Mouse (Mus musculus): ENCODE data around the gene Dcun1d1.

Dcun1d1 gene

DNA sequence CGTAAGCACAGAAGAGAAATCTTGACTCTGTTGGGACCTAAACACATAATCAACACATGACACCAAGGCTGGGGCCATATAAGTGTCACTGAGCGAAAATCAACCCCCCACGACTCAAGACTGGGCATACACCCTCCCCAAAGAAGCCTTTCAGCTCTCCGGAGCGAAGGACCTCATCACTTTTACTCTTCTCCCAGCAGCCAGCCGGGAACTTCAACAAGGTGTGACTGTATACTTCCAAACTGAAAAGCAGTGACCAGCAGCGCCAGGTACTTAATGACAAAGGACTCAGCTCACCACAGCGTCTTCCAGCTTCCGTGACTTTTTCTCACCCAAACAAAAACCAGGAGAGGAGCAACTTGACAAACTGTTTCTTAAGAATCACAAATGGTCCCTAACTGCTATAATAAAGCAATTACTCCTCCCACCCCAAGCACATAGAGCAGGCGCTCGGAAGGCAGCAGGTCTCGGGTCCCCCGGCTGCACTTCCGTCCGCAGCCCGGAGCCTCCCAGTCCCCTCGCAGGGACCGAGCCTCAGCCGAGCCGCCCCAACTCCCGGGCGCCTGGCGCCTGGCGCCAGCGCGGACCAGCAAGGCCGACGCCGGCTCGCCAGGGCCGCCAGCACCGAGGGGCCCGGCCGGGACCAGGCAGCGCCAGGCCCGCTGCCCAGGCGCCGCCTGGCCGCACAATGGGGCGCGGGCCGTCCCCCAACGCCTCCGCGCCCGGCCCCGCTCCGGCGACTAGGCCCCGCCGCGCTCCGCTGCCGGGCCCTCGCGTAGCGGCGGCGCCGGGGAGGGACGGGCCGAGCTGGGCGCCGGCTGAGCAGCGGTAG is 5.1 kb downstream of the Dcun1d1 start:
- in situ Hi-C loops (cut with MboI, MseI) = no loop called here

DNA sequence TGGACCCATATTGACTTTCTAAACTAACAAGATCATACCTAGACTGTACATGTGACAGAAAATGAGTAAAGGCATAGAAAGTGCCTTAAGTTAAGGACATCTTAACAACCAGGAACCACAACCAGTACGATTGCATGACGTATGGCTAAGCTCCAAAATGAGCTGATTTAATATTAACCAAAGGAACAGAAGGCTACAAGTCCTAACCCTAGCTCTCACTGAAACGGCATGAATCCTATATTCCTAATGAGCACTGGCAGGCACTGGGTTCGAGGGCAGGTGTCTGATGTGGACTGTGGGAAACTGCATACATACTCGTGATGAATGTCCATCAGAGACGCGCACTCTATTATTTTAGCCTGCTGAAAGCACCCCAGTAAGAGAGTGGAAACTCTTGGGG is 5.9 kb downstream of the Dcun1d1 start:
- in situ Hi-C loops (cut with MboI, MseI) = no loop called here

DNA sequence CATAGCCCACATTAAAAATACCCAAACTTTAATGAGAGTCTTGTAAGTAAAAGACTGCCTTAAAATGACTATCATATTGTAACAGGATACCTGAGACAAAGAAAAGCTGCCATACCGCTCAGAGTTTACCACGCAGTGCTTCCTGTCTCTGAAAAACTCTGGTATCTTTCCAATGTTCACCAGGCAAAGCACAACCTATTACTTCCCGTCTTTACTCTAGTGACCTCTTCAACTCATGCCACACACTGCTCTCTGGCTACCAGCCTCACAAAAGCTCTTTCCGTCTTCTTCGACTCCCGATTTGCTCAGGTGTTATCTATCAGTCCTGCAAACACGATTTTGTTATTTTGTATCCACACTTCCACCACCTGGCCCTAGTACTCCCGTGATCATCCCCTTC is 7.4 kb downstream of the Dcun1d1 start:
- in situ Hi-C loops (cut with MboI, MseI) = no loop called here

DNA sequence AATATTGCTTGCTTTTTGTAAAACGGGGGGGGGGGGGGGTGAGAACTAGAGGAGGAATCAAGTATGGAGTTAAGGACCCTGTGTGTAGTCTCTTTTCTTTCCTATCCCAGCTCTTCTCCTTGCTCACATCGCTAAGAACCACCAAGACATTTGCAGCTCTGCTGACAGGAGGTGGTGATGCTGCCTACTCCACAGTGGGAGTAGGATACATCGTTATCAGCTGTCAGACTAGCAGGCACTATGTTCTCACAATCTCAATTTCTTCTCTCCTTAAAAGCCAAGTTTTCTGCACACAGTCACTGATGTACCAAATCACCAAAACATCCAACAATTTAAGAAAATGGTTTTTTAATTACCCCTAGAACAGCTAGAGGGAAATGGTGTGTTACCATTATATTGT is 7.8 kb downstream of the Dcun1d1 start:
- in situ Hi-C loops (cut with MboI, MseI) = no loop called here

DNA sequence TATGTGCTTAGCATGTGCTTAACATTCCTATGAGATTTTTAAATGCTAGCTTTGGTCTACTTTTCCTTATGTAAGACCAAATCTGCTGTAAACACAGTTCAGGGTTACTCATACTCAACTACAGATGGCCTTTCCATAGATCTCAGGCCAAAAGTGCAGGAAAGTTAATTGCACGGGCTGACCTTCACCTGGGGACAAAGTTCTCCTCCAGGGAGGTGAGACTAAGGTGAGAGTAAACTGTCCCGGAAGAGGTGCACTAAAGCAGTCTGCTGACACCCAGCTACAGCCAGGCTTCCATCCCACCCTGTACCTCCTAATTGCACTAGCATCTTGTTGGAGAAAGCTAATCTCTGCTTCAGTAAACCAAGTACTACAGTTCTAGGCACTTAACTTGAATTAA is 11.4 kb downstream of the Dcun1d1 start:
- in situ Hi-C loops (cut with MboI, MseI) = no loop called here

DNA sequence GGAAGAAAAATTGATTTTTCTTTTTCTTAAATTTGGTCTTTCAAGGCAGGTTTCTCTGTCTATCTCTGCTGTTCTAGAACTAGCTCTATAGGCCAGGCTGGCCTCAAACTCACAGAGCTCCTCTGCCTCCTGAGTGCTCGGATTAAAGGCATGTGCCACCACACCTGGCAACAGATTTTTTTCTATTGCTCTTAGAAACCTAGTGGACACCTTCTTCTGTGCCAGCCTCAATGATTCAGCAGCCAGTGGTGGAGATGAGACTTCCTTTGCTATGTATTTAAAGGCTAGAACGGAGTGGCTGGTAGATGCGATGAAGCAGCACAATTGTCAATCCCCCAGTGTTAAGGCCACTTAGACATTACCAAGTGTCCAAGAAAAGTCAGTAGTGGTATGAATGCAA is 13.2 kb downstream of the Dcun1d1 start:
- in situ Hi-C loops (cut with MboI, MseI) = no loop called here

DNA sequence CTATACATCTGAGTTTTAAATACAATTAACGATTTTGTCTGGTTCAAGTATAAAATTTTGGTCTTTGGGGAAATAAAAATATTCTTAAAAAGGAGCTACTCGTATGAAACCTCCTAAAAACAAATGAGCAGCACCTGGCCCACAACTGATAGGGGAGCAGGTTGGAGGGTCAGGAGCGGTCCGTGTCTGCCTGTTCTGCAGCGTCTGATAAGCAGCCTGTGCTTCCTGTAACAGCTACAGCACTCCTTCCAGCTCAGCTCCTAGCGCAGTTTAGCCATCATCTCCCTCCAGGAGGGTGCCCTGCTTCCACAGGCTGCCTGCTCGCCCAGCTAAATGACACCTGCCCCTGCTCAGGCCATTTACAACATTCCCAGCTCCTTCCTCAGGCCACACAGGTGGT is 13.8 kb downstream of the Dcun1d1 start:
- in situ Hi-C loops (cut with MboI, MseI) = no loop called here

DNA sequence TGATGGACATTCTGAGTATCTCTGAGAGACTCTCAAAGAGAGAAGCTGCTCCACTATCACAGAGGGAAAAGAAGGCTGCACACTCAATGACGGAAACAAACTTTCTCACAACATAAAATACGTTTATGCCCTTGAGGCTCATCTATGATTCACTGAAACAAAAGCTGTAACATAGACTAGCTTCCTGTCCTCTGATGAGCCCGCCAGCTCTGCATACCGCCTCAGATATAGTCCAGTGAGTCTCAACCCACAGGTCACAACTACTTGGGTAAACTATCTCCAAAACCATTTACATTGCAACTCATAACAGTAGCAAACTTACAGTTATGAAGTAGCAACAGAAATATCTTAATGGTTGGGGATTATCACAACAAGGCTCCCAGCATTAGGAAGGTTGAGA is 14.7 kb downstream of the Dcun1d1 start:
- in situ Hi-C loops (cut with MboI, MseI) = no loop called here

DNA sequence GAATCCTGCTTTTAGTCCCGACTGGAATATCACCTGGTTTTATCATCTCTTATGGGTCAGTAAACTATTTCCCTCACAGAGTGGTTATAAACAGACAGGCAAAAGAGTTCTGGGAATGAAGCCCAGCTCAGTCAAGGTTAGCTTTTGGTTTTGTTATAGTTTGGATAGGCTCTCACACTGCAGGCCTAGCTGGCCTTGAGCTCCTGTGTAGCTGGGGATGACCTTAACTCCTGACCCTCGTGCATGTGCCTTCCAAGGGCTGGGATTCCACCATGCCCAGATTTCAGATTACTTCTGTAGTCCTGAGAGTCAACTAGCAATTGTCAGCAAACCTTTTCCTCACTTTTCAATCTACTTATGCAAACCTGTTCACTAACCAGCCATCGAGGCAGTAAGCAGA is 19.0 kb downstream of the Dcun1d1 start:
- in situ Hi-C loops (cut with MboI, MseI) = no loop called here

DNA sequence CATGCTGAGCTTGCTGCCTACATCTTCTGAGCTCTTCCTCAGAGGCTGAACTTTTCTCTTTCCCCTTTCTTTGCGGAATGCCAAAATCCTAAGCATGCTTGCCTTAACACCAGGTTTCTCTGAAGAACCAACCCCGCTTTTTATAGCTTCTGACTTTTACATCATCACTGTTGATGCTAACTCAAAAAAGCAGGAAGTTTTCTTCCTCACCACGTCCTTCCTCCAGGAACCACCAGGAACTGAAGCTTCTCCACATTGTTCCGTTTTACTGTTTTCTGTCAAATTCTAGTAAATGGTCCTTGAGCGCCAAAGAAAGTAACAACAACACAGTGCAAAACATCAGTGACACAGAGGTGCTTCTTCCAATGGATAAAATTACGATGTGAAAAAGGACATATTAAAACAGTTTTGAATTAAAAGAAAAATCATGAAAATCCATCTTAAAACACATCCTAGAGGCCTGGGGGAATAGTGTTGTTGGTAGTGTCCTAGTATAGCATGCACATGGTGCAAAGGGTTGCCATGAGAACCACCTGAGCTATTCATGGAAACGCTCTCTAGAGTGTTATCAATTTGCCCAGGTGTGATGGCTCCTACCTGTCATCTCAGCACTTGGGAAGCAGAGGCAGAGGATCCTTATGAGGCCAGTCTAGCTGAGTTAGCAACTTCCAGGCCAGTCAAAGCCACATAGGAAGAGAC is 28.1 kb downstream of the Dcun1d1 start:
- in situ Hi-C loops (cut with MboI, MseI) = no loop called here

DNA sequence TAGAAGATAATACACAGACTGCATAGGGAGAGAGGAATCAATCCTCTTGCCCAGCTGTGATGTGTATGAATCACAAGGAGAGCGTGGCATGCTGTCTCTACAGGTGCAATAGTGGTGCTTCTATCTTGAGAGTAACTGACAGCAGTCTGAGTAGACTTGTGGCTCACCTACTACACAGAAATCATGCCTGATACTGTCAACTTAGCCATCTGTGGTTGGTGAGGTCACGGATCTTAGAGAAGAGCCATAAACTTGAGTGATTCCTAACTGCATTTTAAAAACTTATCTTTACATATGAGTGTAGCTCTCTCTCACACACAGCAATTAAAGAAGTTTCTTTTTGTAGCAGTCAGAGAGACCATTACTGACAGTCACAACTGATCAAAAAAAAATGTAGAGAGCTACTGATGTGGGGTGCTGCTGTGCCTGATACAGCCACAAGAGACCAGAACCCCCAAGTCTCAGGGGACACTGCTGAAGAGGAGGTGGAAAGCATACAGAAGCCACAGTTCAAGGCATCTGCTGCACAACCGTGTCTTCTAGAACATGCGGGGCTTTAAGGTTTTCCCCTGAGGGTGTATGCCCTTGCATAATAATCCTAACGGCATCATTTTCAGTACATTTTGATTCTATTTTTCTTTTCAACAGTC is 36.6 kb downstream of the Dcun1d1 start:
- in situ Hi-C loops (cut with MboI, MseI) = no loop called here

DNA sequence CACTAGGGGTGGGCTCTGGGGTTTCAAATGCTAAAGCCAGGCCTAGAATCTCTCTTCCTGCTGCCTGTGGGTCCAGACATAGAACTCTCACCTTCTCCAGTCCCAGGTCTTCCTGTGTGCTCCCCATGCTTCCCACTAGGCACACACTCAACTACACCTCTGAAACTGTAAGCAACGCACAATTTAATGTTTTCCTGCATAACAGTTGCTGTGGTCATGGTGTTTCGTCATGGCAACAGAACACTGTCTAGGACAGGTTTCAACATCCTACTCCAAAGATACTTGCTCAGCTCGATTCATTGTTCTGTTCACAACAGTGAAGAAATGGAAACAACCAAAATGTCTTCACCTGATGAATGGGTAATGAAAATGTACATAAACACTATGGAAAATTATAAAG is 38.1 kb downstream of the Dcun1d1 start:
- in situ Hi-C loops (cut with MboI, MseI) = no loop called here

DNA sequence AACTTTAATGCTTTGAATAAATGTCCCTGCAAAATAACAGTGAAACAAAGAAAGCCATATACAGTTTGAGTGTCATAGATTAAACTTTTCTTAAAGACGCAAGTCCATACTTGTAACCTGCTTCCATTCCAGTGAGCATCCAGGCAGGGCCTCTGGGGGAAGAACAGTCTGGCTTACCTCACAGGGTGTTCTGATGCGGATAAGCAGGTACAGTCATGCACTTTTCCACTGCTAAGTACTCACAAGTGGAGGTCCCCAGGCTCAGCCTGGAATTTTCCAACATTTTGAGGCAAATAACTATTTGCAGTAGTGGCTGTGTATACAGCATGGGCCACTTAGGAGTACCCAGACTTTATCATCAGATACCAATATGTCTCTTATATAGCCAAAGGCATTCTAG is 39.3 kb downstream of the Dcun1d1 start:
- in situ Hi-C loops (cut with MboI, MseI) = no loop called here

DNA sequence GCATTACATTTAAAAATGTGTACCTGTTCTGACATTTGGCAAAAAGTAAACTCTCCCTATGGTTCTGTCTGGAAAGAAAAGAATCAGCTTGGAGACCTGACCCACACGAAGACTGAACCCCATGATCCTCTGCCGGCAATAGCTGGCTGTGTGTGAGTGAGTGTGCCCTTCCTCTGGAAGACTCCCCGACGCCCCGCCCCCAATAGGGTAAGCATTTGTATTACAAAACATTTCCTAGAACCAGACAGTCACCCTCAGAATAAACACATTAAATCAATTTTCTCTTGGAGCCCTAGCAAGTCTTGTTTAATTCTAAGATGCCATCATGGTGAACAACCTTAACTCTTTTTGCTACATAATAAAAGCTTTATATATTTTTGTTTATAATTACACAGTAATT is 44.1 kb downstream of the Dcun1d1 start:
- in situ Hi-C loops (cut with MboI, MseI) = no loop called here

DNA sequence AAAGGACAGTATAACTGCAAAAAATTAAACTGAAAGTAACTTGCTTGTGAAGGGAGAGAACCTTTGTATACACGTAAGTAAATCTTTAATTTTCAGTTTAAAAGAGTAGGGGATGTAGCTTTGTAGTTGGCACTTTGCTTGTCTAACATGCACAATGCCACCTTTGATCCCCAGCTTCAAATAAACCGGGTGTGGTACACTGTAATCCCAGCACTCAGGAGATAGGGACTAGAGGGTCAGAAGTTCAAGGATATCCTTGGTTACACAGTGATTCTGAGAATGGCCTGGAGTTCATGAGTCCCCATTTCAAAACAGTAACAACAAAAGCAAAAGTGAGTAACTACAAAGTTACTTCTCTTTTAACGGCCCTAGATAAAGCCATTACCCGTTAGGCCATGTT is 46.1 kb downstream of the Dcun1d1 start:
- in situ Hi-C loops (cut with MboI, MseI) = no loop called here

DNA sequence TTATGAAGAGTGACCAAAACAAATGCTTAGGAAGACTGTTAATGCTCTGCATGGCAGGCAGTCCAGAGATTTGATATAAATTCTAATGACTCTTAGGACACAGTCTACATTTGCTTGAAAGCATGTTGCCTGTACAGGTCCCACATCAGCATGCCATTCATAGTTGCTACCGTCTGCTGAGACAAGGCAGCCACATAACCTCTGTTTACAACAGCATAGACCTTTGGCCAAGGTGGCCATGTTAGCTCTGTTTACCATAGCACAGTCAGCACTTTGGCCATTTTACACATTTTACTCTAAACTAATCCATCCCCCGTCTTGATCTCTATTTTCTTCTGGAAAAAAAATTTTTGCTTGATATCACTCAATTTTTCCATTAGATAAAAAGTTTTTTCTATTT is 47.7 kb downstream of the Dcun1d1 start:
- in situ Hi-C loops (cut with MboI, MseI) = loop anchor here (5.0 to 10.0 kb wide), 2 partner anchors 195 to 197 kb away; no protein-coding TSS in a partner anchor

DNA sequence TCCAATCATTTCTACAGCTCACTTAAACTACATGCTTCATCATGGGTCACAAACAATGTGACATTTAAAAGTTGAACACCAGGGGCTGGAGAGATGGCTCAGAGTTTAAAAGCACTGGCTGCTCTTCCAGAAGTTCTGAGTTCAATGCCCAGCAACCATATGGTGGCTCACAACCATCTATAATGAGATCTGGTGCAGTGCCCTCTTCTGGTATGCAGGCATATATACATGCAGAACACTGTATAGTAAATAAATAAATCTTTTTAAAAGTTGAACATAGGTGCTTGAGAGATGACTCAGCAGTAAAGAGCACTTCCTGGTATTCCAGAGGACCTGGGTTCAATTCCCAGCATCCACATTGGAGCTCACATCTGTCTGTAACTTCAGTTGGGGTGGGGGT is 54.0 kb downstream of the Dcun1d1 start:
- in situ Hi-C loops (cut with MboI, MseI) = loop anchor here in 1 of 2 experiments (10.0 kb wide), 1 partner anchor 188 kb away; no protein-coding TSS in a partner anchor

DNA sequence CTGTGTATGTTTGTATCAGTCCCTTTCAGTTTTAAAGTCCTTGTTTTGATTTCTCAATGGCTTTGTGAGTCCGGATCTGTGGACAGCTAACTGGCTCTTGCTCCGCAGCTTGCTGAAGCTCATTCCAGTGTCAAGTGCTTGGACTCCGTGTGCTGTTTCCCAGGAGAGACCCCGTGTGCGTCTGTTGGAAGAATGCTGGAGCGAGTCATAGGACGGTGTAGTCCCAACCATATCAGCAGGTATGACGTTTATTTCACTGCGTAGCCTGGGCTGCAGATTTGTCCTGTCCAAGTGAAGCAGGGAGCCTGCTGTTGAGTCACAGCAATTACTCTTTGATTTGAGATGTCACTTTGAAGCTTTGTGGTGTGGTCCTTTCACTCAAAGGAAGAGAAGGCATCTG is 87.9 kb downstream of the Dcun1d1 start:
- in situ Hi-C loops (cut with MboI, MseI) = no loop called here
